Mouse (Mus musculus) heart, embryonic 11.5 days (tissue): ENCODE measurements at regions not wholly inside any gene's neighbourhood (a gene's known extent, or its start where the extent isn't known, plus 50 kb on each side); places are given as distances from the start of the nearest gene placed in this dataset.

ENCODE experiments used
- ATAC-seq: fragments of 200-750 bp; cut with Nextera tagmentation; replicated peaks from 2 replicates; pipeline ENCODE4 v1.8.0; 2017; ENCODE audit warnings: moderate library complexity; ENCODE audit not compliant: insufficient number of reproducible peaks, low FRiP score, low TSS enrichment
- H3K27ac ChIP-seq: fragments of 300-500 bp; sonication (generic); 2 replicates; pipeline ENCODE4 v1.5.1; 2014; ENCODE audit warnings: mild to moderate bottlenecking, low read depth, low read length
- H3K27me3 ChIP-seq: fragments of 300-500 bp; sonication (generic); 2 replicates; pipeline ENCODE4 v1.6.1; 2014; ENCODE audit warnings: mild to moderate bottlenecking, low read length, mixed read lengths; ENCODE audit not compliant: control insufficient read depth, insufficient read depth
- H3K36me3 ChIP-seq: fragments of 300-500 bp; sonication (generic); 2 replicates; pipeline ENCODE4 v1.6.1; 2014; ENCODE audit warnings: mild to moderate bottlenecking, low read length, moderate library complexity, mixed read lengths; ENCODE audit not compliant: control insufficient read depth, insufficient read depth
- H3K4me1 ChIP-seq: fragments of 300-500 bp; sonication (generic); 2 replicates; pipeline ENCODE4 v1.6.1; 2014; ENCODE audit warnings: low read length; ENCODE audit not compliant: control insufficient read depth, insufficient read depth
- H3K4me2 ChIP-seq: fragments of 300-500 bp; sonication (generic); 2 replicates; pipeline ENCODE4 v1.6.1; 2014; ENCODE audit warnings: mild to moderate bottlenecking, moderate library complexity
- H3K4me3 ChIP-seq: fragments of 300-500 bp; sonication (generic); 2 replicates; pipeline ENCODE4 v1.5.1; 2014; ENCODE audit warnings: low read depth, low read length
- H3K9ac ChIP-seq: fragments of 300-500 bp; sonication (generic); 2 replicates; pipeline ENCODE4 v1.6.1; 2014; ENCODE audit warnings: mild to moderate bottlenecking, low read depth, low read length, moderate library complexity
- H3K9me3 ChIP-seq: fragments of 300-500 bp; sonication (generic); replicated peaks from 2 replicates; pipeline ENCODE4 v1.6.1; 2016; ENCODE audit warnings: low read length; ENCODE audit not compliant: control insufficient read depth
- WGBS: fragments of 180-500 bp; shearing (Covaris S2); extraction: QIAGEN DNeasy Blood & Tissue Kit; methylation state at CpG from one replicate; pipeline ENCODE4 v1.1.7; 2014; ENCODE audit not compliant: insufficient replicate concordance; 5-methylcytosine and 5-hydroxymethylcytosine counted together

GRCm38 (mm10) chr7:125334769-125335168 lies 109.7 kb upstream of the Kdm8 start:
- no peak overlapping the region for H3K9ac ChIP-seq
- H3K4me1 ChIP-seq: no peaks in the 10 kb centered on the region
- no peak overlapping the region for H3K27ac ChIP-seq
- H3K4me3 ChIP-seq: no peak overlapping the region
- H3K36me3 ChIP-seq: no peaks in the 10 kb centered on the region
- WGBS: 68% methylated on average over 2 of the region's 2 CpGs
- no peak for ATAC-seq
- H3K27me3 ChIP-seq: no peaks in the 10 kb centered on the region
- no peaks in the 10 kb centered on the region for H3K9me3 ChIP-seq
- H3K4me2 ChIP-seq: no peak overlapping the region

DNA sequence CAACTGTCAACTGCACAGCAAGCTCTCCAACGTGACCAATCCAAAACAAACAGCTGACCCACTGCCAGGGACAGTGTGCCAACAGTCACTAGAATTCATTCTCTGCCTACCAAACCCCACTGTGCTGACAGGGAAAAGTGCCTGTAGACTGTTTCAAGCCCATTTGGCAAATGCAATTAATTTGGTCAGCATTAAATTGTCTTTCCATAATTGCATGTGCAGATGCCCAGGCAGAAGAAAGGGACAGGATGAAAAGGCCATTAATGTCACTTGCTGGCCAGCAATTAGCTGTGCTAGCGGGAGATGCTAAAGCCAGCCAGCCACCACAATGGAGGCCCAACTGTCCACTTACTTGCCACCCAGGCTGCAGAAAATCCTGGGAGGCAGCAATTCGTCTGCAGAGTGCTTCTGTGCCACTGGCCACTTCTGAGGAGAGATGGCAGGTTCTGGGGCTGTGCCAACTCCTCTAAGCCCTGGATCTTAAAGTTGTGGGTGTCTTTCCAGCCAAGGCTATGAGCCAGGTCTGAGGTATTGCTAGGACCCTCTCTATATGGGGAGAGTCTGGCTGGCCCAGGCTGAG lies 108.8 kb upstream of the Kdm8 start:
- no peak for ATAC-seq

DNA sequence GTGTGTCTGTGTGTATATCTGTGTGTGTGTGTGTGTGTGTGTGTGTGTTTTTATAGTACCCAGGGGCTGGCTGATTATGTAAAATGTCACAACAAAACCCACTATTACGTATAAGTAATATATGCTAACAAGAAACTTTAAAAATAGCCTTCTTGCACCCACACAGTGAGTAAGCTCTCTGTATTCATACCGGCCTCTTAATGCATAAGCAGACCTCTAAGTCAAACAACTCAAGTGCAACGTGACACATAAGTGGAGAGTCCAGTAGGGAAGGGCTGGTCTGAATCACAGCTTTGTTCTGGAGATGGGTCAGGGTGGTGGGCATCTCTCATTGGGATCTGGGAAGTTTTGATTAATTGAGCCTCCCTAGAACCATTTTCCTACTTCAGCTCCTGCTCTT lies 107.7 kb upstream of the Kdm8 start:
- H3K36me3 ChIP-seq: no peaks in the 10 kb centered on the region
- no peaks in the 10 kb centered on the region for H3K4me1 ChIP-seq
- H3K9ac ChIP-seq: no peak overlapping the region
- H3K27ac ChIP-seq: no peak overlapping the region
- no peak for ATAC-seq
- no peak overlapping the region for H3K4me3 ChIP-seq
- no peak overlapping the region for H3K4me2 ChIP-seq
- 74% methylated on average over 3 of the region's 3 CpGs for WGBS
- no peaks in the 10 kb centered on the region for H3K27me3 ChIP-seq
- no peaks in the 10 kb centered on the region for H3K9me3 ChIP-seq

More for the DNA sequence above, 108.8 kb upstream of the Kdm8 start:
- Histone ChIP-seq H3K4me3 (no peak overlapping the region), H3K4me1 (no peaks in the 10 kb centered on the region), H3K4me2 (no peak overlapping the region), H3K9me3 (no peaks in the 10 kb centered on the region), H3K27ac (no peak overlapping the region), H3K36me3 (no peaks in the 10 kb centered on the region), H3K27me3 (no peaks in the 10 kb centered on the region), H3K9ac (no peak overlapping the region)
- 55% methylated on average over 3 of the region's 3 CpGs for WGBS

DNA sequence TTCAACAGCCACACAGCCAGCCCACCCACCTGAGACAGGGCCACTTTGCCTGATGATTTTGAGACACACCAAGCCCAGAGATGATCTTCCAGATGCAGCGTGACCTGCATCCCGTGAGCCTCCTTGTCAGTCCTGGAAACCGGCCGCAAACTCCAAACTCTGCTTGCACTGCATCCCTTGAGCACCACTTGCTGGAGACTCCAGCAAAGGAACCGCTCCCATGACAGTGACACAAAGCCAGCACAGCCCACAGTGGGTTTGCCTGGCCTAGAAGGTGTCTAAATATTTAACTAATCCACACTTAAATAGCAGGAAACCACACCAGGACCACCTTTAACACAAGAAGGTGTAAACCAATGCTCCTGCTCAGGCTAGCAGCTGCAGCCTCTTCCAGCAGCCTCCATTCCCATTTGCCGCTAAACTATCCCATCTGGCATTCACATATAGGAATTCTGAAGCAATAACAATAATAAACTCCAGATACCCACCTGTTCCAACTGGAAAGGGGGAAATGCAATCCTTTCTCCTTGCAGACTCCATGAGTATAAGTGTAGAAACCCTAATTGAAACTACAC lies 106.2 kb upstream of the Kdm8 start:
- H3K4me1 ChIP-seq: no peaks in the 10 kb centered on the region
- no peak overlapping the region for H3K9ac ChIP-seq
- H3K9me3 ChIP-seq: no peaks in the 10 kb centered on the region
- 80% methylated on average over 6 of the region's 6 CpGs for WGBS
- H3K27me3 ChIP-seq: no peaks in the 10 kb centered on the region
- no peak overlapping the region for H3K27ac ChIP-seq
- no peak overlapping the region for H3K4me3 ChIP-seq
- no peak for ATAC-seq
- no peaks in the 10 kb centered on the region for H3K36me3 ChIP-seq
- no peak overlapping the region for H3K4me2 ChIP-seq

- Histone ChIP-seq H3K9me3 (no peaks in the 10 kb centered on the region), H3K4me1 (no peaks in the 10 kb centered on the region), H3K4me3 (no peak overlapping the region), H3K27ac (no peak overlapping the region), H3K27me3 (no peaks in the 10 kb centered on the region), H3K9ac (no peak overlapping the region), H3K36me3 (no peaks in the 10 kb centered on the region), H3K4me2 (no peak overlapping the region)
- WGBS: 82% methylated on average over 14 of the region's 14 CpGs
- ATAC-seq: no peak
Observed at GRCm38 (mm10) chr7:125340326-125340905, 104.1 kb upstream of the Kdm8 start.

GRCm38 (mm10) chr7:125349606-125350005 lies 94.9 kb upstream of the Kdm8 start:
- 69% methylated on average over 3 of the region's 3 CpGs for WGBS
- Histone ChIP-seq H3K9ac (no peak overlapping the region), H3K9me3 (no peaks in the 10 kb centered on the region), H3K4me3 (no peak overlapping the region), H3K27ac (no peak overlapping the region), H3K4me1 (no peaks in the 10 kb centered on the region), H3K27me3 (no peaks in the 10 kb centered on the region), H3K4me2 (no peak overlapping the region), H3K36me3 (no peaks in the 10 kb centered on the region)
- no peak for ATAC-seq

GRCm38 (mm10) chr7:125354211-125354610 lies 90.3 kb upstream of the Kdm8 start:
- Histone ChIP-seq H3K9ac (no peak overlapping the region), H3K4me1 (no peaks in the 10 kb centered on the region), H3K4me3 (no peak overlapping the region), H3K36me3 (no peaks in the 10 kb centered on the region), H3K27me3 (no peaks in the 10 kb centered on the region), H3K27ac (no peak overlapping the region), H3K9me3 (no peaks in the 10 kb centered on the region), H3K4me2 (no peak overlapping the region)
- no peak for ATAC-seq
- 84% methylated on average over 1 of the region's 1 CpGs for WGBS

DNA sequence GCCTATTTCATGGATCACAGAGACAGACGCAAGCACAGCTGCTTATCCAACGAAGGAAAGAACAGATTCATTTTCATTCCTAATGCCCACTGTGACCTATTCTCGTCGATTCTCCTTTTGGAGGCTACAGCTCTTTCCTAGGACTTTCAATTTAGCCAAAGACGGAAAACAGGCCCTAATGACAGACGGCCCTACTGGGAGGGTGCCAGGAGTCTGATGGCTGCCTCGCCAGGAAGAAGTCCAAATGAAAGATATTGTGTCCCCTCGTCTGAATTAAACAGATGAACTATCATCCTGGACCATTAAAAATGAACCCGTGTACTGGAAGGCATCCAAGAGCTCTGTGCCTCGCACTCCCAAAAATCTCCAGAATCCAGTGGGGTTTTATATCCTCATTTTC lies 89.5 kb upstream of the Kdm8 start:
- no peaks in the 10 kb centered on the region for H3K9me3 ChIP-seq
- no peak for ATAC-seq
- H3K9ac ChIP-seq: no peak overlapping the region
- no peak overlapping the region for H3K4me2 ChIP-seq
- no peak overlapping the region for H3K4me3 ChIP-seq
- no peaks in the 10 kb centered on the region for H3K27me3 ChIP-seq
- no peaks in the 10 kb centered on the region for H3K36me3 ChIP-seq
- H3K27ac ChIP-seq: no peak overlapping the region
- WGBS: 71% methylated on average over 10 of the region's 10 CpGs
- H3K4me1 ChIP-seq: no peaks in the 10 kb centered on the region

GRCm38 (mm10) chr7:125358016-125358415 lies 86.5 kb upstream of the Kdm8 start:
- H3K36me3 ChIP-seq: no peaks in the 10 kb centered on the region
- H3K4me1 ChIP-seq: no peaks in the 10 kb centered on the region
- H3K9me3 ChIP-seq: no peaks in the 10 kb centered on the region
- ATAC-seq: no peak
- H3K4me3 ChIP-seq: no peak overlapping the region
- no peaks in the 10 kb centered on the region for H3K27me3 ChIP-seq
- H3K9ac ChIP-seq: no peak overlapping the region
- no peak overlapping the region for H3K27ac ChIP-seq
- H3K4me2 ChIP-seq: no peak overlapping the region
- WGBS: 80% methylated on average over 4 of the region's 4 CpGs
